Mouse (Mus musculus): ENCODE measurements around the gene Olfr1408. TPM values are rescaled to one million over a fixed set of nuclear protein-coding genes. Genes with fewer than 3 reads are reported as not detected.

Gene Olfr1408
- not detected for total RNA-seq (2023)

GRCm38 (mm10) chr1:173137274-173137673, at the start of gene Olfr1408:
Gene Olfr1408, minus strand, starts transcription at chr1:173137374.

Other genes starting within 250 kb of the Olfr1408 start
- not detected for gene Apcs, start 242.3 kb downstream of the Olfr1408 start, total RNA-seq (2023)
- gene Olfr16, start 187.0 kb downstream of the Olfr1408 start, total RNA-seq (2023): not detected
- not detected for gene Olfr1406, start 53.3 kb upstream of the Olfr1408 start, total RNA-seq (2023)
- not detected for gene Olfr218, start 60.4 kb upstream of the Olfr1408 start, total RNA-seq (2023)
- not detected for gene Olfr1404, start 75.0 kb upstream of the Olfr1408 start, total RNA-seq (2023)
- gene Fcer1a, start 89.8 kb upstream of the Olfr1408 start, total RNA-seq (2023): 1 to 10 TPM; 3.0 to 6.4 TPM
- not detected for gene Olfr418, start 128.6 kb upstream of the Olfr1408 start, total RNA-seq (2023)
- not detected for gene Mptx2, start 140.4 kb upstream of the Olfr1408 start, total RNA-seq (2023)
- under 1 TPM; 0.35 to 0.82 TPM for gene Ackr1, start 196.4 kb upstream of the Olfr1408 start, total RNA-seq (2023)
- gene Aim2, start 213.5 kb upstream of the Olfr1408 start, total RNA-seq (2023): 10 to 100 TPM; 38.9 to 53.5 TPM
- gene Cadm3, start 230.3 kb upstream of the Olfr1408 start, total RNA-seq (2023): under 1 TPM; 0.36 to 0.97 TPM

Data from neutrophil, adult 59 days (primary cell).